Mouse (Mus musculus): ENCODE measurements around the gene Rdh19. TPM values are rescaled to one million over a fixed set of nuclear protein-coding genes. Genes with fewer than 3 reads are reported as not detected.
"Not testable (repeated sequence)": the region's sequence is repeated elsewhere in the genome, so short reads cannot be mapped to it uniquely, and the experiment has no call there.

The Rdh19 gene
- polyA plus RNA-seq (2012; rRNA removed) = not detected in 2 replicates

- Histone ChIP-seq H3K4me1 (ENCODE audit: control insufficient read depth, insufficient read depth, low read length) (no peaks in the 10 kb centered on the region), H3K27me3 (ENCODE audit: control insufficient read depth, insufficient read depth, low read length) (no peaks in the 10 kb centered on the region), H3K27ac (ENCODE audit: insufficient read depth, low read length) (no peak within 1 kb of the TSS), H3K4me3 (replicated peaks; ENCODE audit: insufficient read depth, low read depth, low read length) (no peak within 1 kb of the TSS)
- TF ChIP-seq CTCF (IDR thresholded peaks at IDR 0.05; ENCODE audit: borderline replicate concordance, insufficient read depth, low read depth, low read length) (no peak), POLR2A (IDR thresholded peaks at IDR 0.05; ENCODE audit: borderline replicate concordance, insufficient read depth, low read length) (no peak)
- DNase-seq = no peak
- 64% methylated on average over 1 of the region's 1 CpGs for WGBS
Measured at GRCm38 (mm10) chr10:127849628-127850027, at the start of gene Rdh19. Gene Rdh19, plus strand, starts transcription at chr10:127849928.

- Histone ChIP-seq H3K27me3 (ENCODE audit: control insufficient read depth, insufficient read depth, low read length) (no peaks in the 10 kb centered on the region), H3K4me1 (ENCODE audit: control insufficient read depth, insufficient read depth, low read length) (no peaks in the 10 kb centered on the region), H3K27ac (ENCODE audit: insufficient read depth, low read length) (no peak within 1 kb of the TSS), H3K4me3 (replicated peaks; ENCODE audit: insufficient read depth, low read depth, low read length) (no peak within 1 kb of the TSS)
- no peak for TF ChIP-seq CTCF (IDR thresholded peaks at IDR 0.05; ENCODE audit: borderline replicate concordance, insufficient read depth, low read depth, low read length)
- no peak for TF ChIP-seq POLR2A (IDR thresholded peaks at IDR 0.05; ENCODE audit: borderline replicate concordance, insufficient read depth, low read length)
- no peak for DNase-seq
- WGBS = 59% methylated on average over 6 of the region's 6 CpGs
Measured at GRCm38 (mm10) chr10:127800891-127801290, 48.8 kb upstream of the Rdh19 start, which contains the start of gene Rdh16. Gene Rdh16, plus strand, starts transcription at chr10:127801152.

- no peak overlapping the region for H3K4me3 ChIP-seq (replicated peaks; ENCODE audit: insufficient read depth, low read depth, low read length)
- DNase-seq = no peak
- WGBS = 82% methylated on average over 2 of the region's 2 CpGs
- no peaks in the 10 kb centered on the region for H3K4me1 ChIP-seq (ENCODE audit: control insufficient read depth, insufficient read depth, low read length)
- no peak for TF ChIP-seq CTCF (IDR thresholded peaks at IDR 0.05; ENCODE audit: borderline replicate concordance, insufficient read depth, low read depth, low read length)
- no peak for TF ChIP-seq POLR2A (IDR thresholded peaks at IDR 0.05; ENCODE audit: borderline replicate concordance, insufficient read depth, low read length)
- H3K27ac ChIP-seq (ENCODE audit: insufficient read depth, low read length) = no peak overlapping the region
- H3K27me3 ChIP-seq (ENCODE audit: control insufficient read depth, insufficient read depth, low read length) = no peaks in the 10 kb centered on the region
Measured at GRCm38 (mm10) chr10:127801612-127802011, 48.1 kb upstream of the Rdh19 start.

- Histone ChIP-seq H3K4me3 (replicated peaks; ENCODE audit: insufficient read depth, low read depth, low read length) (no peak overlapping the region), H3K27me3 (ENCODE audit: control insufficient read depth, insufficient read depth, low read length) (no peaks in the 10 kb centered on the region), H3K4me1 (ENCODE audit: control insufficient read depth, insufficient read depth, low read length) (no peaks in the 10 kb centered on the region), H3K27ac (ENCODE audit: insufficient read depth, low read length) (no peak overlapping the region)
- WGBS = 72% methylated on average over 5 of the region's 5 CpGs
- DNase-seq = no peak
- no peak for TF ChIP-seq POLR2A (IDR thresholded peaks at IDR 0.05; ENCODE audit: borderline replicate concordance, insufficient read depth, low read length)
- no peak for TF ChIP-seq CTCF (IDR thresholded peaks at IDR 0.05; ENCODE audit: borderline replicate concordance, insufficient read depth, low read depth, low read length)
Measured at GRCm38 (mm10) chr10:127802236-127802635, 47.5 kb upstream of the Rdh19 start.

GRCm38 (mm10) chr10:127804416-127804815, 45.3 kb upstream of the Rdh19 start:
- DNase-seq = no peak
- WGBS = 45% methylated on average over 7 of the region's 7 CpGs
- TF ChIP-seq CTCF (IDR thresholded peaks at IDR 0.05; ENCODE audit: borderline replicate concordance, insufficient read depth, low read depth, low read length) (no peak), POLR2A (IDR thresholded peaks at IDR 0.05; ENCODE audit: borderline replicate concordance, insufficient read depth, low read length) (no peak)

GRCm38 (mm10) chr10:127815888-127816287, 33.8 kb upstream of the Rdh19 start:
- Histone ChIP-seq H3K27me3 (ENCODE audit: control insufficient read depth, insufficient read depth, low read length) (no peaks in the 10 kb centered on the region), H3K4me3 (replicated peaks; ENCODE audit: insufficient read depth, low read depth, low read length) (no peak overlapping the region), H3K27ac (ENCODE audit: insufficient read depth, low read length) (no peak overlapping the region), H3K4me1 (ENCODE audit: control insufficient read depth, insufficient read depth, low read length) (no peaks in the 10 kb centered on the region)
- DNase-seq = no peak
- TF ChIP-seq POLR2A (IDR thresholded peaks at IDR 0.05; ENCODE audit: borderline replicate concordance, insufficient read depth, low read length) (no peak), CTCF (IDR thresholded peaks at IDR 0.05; ENCODE audit: borderline replicate concordance, insufficient read depth, low read depth, low read length) (no peak)

More at GRCm38 (mm10) chr10:127804416-127804815, 45.3 kb upstream of the Rdh19 start:
- H3K4me3 ChIP-seq (replicated peaks; ENCODE audit: insufficient read depth, low read depth, low read length) = no peak overlapping the region
- no peaks in the 10 kb centered on the region for H3K27me3 ChIP-seq (ENCODE audit: control insufficient read depth, insufficient read depth, low read length)
- H3K4me1 ChIP-seq (ENCODE audit: control insufficient read depth, insufficient read depth, low read length) = no peaks in the 10 kb centered on the region
- no peak overlapping the region for H3K27ac ChIP-seq (ENCODE audit: insufficient read depth, low read length)

- H3K27ac ChIP-seq (ENCODE audit: insufficient read depth, low read length); H3K4me1 ChIP-seq (ENCODE audit: control insufficient read depth, insufficient read depth, low read length); H3K27me3 ChIP-seq (ENCODE audit: control insufficient read depth, insufficient read depth, low read length); H3K4me3 ChIP-seq (replicated peaks; ENCODE audit: insufficient read depth, low read depth, low read length); DNase-seq: not testable (repeated sequence)
- WGBS = 80% methylated on average over 4 of the region's 4 CpGs
Measured at GRCm38 (mm10) chr10:127817268-127817910, 32.3 kb upstream of the Rdh19 start.

GRCm38 (mm10) chr10:127821806-127822205, 27.9 kb upstream of the Rdh19 start:
- not testable (repeated sequence) for H3K4me1 ChIP-seq (ENCODE audit: control insufficient read depth, insufficient read depth, low read length); DNase-seq; H3K27ac ChIP-seq (ENCODE audit: insufficient read depth, low read length); H3K4me3 ChIP-seq (replicated peaks; ENCODE audit: insufficient read depth, low read depth, low read length); H3K27me3 ChIP-seq (ENCODE audit: control insufficient read depth, insufficient read depth, low read length)
- whole genome bisulfite sequencing = 88% methylated on average over 2 of the region's 2 CpGs

Measured in cerebellum, adult 2 months (tissue).